Comparison of ENCODE assay signal across 8 mouse cellular contexts in genomic region chr7:70350781-70351551, GRCm38 (mm10). TPM values are rescaled to one million over a fixed set of nuclear protein-coding genes. Genes with fewer than 3 reads are reported as not detected.
DNase-seq lines count a peak whose midpoint lies in the region; ATAC-seq and TF ChIP-seq lines count a peak whose summit lies in the region.

No protein-coding gene starts in this region.

- H3K27me3 ChIP-seq in embryonic facial prominence, embryonic 14.5 days (replicated peaks; ENCODE audit: control insufficient read depth, insufficient read depth, low read length): peaks cover 34% of the 10 kb centered on the region
- peaks cover 16% of the 10 kb centered on the region for H3K27me3 ChIP-seq in hindbrain, embryonic 13.5 days
- H3K27me3 ChIP-seq in myocyte (ENCODE audit: control insufficient read depth, insufficient read depth, insufficient read length): no peaks in the 10 kb centered on the region

- H3K36me3 ChIP-seq in embryonic facial prominence, embryonic 14.5 days (ENCODE audit: control insufficient read depth, insufficient read depth, low read length): peaks cover 7% of the 10 kb centered on the region; the same call in 1 of the 2 replicates
- 0 out of 2 replicates have a peak, but pooled peaks cover 3% of the 10 kb centered on the region for H3K36me3 ChIP-seq in hindbrain, embryonic 13.5 days
- H3K36me3 ChIP-seq in myocyte (ENCODE audit: control insufficient read depth, insufficient read depth): peaks cover 11% of the 10 kb centered on the region

- DNase-seq in ovary, adult 18-20 months (ENCODE audit: low spot score): peak; percentile 11
- no peak for DNase-seq in ovary, postnatal 14 days (ENCODE audit: low spot score)
- DNase-seq in embryonic facial prominence, embryonic 14.5 days (ENCODE audit: low spot score): peak; percentile 91
- peak; percentile 49 for DNase-seq in liver
- no peak for DNase-seq in thymus, adult 18-20 months
- DNase-seq in thymus, postnatal 14 days: no peak

- peak overlapping the region; percentile 40 for H3ac ChIP-seq in myocyte (ENCODE audit: control insufficient read depth, insufficient read length)

- peak overlapping the region; percentile 96 for H3K27ac ChIP-seq in embryonic facial prominence, embryonic 14.5 days (replicated peaks; ENCODE audit: low read depth, low read length)
- peak overlapping the region; percentile 96 for H3K27ac ChIP-seq in hindbrain, embryonic 13.5 days

- H3K79me2 ChIP-seq in myocyte (ENCODE audit: control insufficient read depth, insufficient read depth): peaks cover 38% of the 10 kb centered on the region

- H3K9me3 ChIP-seq in embryonic facial prominence, embryonic 14.5 days (ENCODE audit: control insufficient read depth, low read length): no peaks in the 10 kb centered on the region
- no peaks in the 10 kb centered on the region for H3K9me3 ChIP-seq in hindbrain, embryonic 13.5 days

- 0% methylated on average over 25 of the region's 55 CpGs for WGBS in embryonic facial prominence, embryonic 14.5 days
- WGBS in hindbrain, embryonic 13.5 days: 0% methylated on average over 49 of the region's 55 CpGs

- peak overlapping the region; percentile 67 for H3K4me3 ChIP-seq in embryonic facial prominence, embryonic 14.5 days (ENCODE audit: low read depth, low read length)
- peak overlapping the region; percentile 67 for H3K4me3 ChIP-seq in hindbrain, embryonic 13.5 days
- peak overlapping the region; percentile 32 for H3K4me3 ChIP-seq in myocyte

- H3K4me1 ChIP-seq in embryonic facial prominence, embryonic 14.5 days (ENCODE audit: control insufficient read depth, insufficient read depth, low read length): peaks cover 29% of the 10 kb centered on the region
- H3K4me1 ChIP-seq in hindbrain, embryonic 13.5 days (replicated peaks): peaks cover 59% of the 10 kb centered on the region

- peak overlapping the region; percentile 87 for H3K9ac ChIP-seq in embryonic facial prominence, embryonic 14.5 days (ENCODE audit: low read depth, low read length)
- peak overlapping the region; percentile 92 for H3K9ac ChIP-seq in hindbrain, embryonic 13.5 days

- peak; percentile 74 for ATAC-seq in embryonic facial prominence, embryonic 14.5 days (ENCODE audit: low read depth)
- peak; percentile 75 for ATAC-seq in hindbrain, embryonic 13.5 days (ENCODE audit: low FRiP score)

- peak overlapping the region; percentile 80 for H3K4me2 ChIP-seq in embryonic facial prominence, embryonic 14.5 days (ENCODE audit: low read depth, low read length)
- H3K4me2 ChIP-seq in hindbrain, embryonic 13.5 days: peak overlapping the region; percentile 83
- peak overlapping the region; percentile 80 for H3K4me2 ChIP-seq in myocyte (ENCODE audit: low read depth)

- peak; percentile 29 for TF ChIP-seq POLR2A in myocyte (IDR thresholded peaks at IDR 0.05; ENCODE audit: insufficient read length, low read depth)

TF ChIP-seq in myocyte, 11 proteins besides CTCF, POLR2A, EP300 and RAD21:
- no peak for TF ChIP-seq TCF12 (IDR thresholded peaks at IDR 0.05; ENCODE audit: insufficient read depth, poor library complexity, severe bottlenecking)
- no peak for TF ChIP-seq CEBPB (IDR thresholded peaks at IDR 0.05; ENCODE audit: insufficient read depth, poor library complexity, severe bottlenecking)
- no peak for TF ChIP-seq MAX (IDR thresholded peaks at IDR 0.05; ENCODE audit: low read depth)
- no peak for TF ChIP-seq E2F4 (IDR thresholded peaks at IDR 0.05; ENCODE audit: insufficient read depth)
- TF ChIP-seq REST (IDR thresholded peaks at IDR 0.05; ENCODE audit: insufficient read depth, insufficient read length): no peak
- no peak for TF ChIP-seq SRF (IDR thresholded peaks at IDR 0.05; ENCODE audit: control insufficient read depth, insufficient read length, low read depth)
- TF ChIP-seq MYOG (IDR thresholded peaks at IDR 0.05; ENCODE audit: control insufficient read depth in 1 of 3, insufficient read depth in 1 of 3, insufficient read length in 2 of 3, low read depth in 2 of 3): peak in 2 of 3 experiments; percentile 12 to 50
TF ChIP-seq in myocyte: peak in this region for 1.

RNA-seq across cellular contexts. Expression of gene Nr2f2, which starts 15.6 kb away (rescaled TPM):
- polyA plus RNA-seq in embryonic facial prominence, embryonic 14.5 days (2014; fragmentation: Nextera tagmentation; extraction: Ambion mirVana): 51.4 and 55.5 TPM in 2 replicates
- 118 and 134 TPM in 2 replicates for polyA plus RNA-seq in hindbrain, embryonic 13.5 days (2015; fragmentation: Nextera tagmentation; extraction: Ambion mirVana)
- polyA plus RNA-seq in myocyte (2012; fragmentation: generic; extraction: Trizol): 7.0 TPM

Comparison
In these comparisons a context has a peak if more than half of its experiments do, and no peak if none do; other contexts are left out.
1. DNase-seq: peak in ovary, adult 18-20 months (single experiment), embryonic facial prominence, embryonic 14.5 days (single experiment) and liver (single experiment); none in ovary, postnatal 14 days (single experiment), thymus, adult 18-20 months (0 of 2) and thymus, postnatal 14 days (single experiment).
2. Peak in every context shown above with its lines, with median percentiles within 50 percentile points of each other: H3K4me2 ChIP-seq and H3K4me3 ChIP-seq.